Mouse (Mus musculus) natural killer cell, adult 2 months (primary cell): ENCODE data around the gene Gm49403.
"Not testable (repeated sequence)": the region's sequence is repeated elsewhere in the genome, so short reads cannot be mapped to it uniquely, and the experiment has no call there.

Experiments
- DNase-seq, 2 experiments: peaks; one replicate each; pipeline ENCODE4 v3.0.0; 2022; ENCODE audit warnings: low spot score in 2 of 2

Gene Gm49403

DNA sequence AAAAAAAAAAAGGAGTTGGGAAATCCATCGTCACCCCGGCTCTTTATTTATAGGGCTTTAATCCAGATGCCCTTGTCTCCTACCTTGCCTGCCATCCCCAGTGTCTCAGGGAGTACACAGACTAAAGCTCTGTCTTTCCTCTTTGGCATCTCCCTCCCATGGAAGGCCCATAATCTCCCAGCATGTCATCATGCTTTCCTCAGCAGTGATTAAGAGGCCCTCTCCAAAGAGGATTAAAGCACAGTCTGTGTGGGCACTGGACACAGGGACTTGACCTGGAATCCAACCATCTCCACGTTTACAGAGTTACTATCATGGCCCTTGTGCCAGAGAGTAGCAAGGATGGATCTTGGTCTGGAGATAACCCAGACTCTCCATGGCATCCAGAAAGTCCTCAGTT is at the start of gene Gm49403, which contains the start of gene Lbhd1:
Gene Gm49403, plus strand, starts transcription at position 315 of the 400 bp plus-strand sequence.
Gene Lbhd1, plus strand, starts transcription at position 117 of the 400 bp plus-strand sequence.
- DNase-seq: no peak

DNA sequence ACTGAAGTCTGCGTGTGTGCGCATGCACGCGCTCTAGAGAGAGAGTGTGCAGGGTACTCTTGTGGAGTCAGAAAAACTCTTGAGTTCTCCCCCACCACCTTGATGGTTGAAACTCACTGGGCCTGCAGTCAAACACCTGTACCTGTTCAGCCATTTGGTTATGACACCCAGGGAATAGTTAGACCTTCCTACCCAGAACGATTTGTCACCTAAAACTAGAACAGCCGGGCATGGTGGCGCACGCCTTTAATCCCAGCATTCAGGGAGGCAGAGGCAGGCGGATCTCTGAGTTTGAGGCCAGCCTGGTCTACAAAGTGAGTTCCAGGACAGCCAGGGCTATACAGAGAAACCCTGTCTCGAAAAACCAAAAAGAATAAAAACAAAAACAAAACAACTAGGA is 47.4 kb upstream of the Gm49403 start:
- DNase-seq: not testable (repeated sequence)

DNA sequence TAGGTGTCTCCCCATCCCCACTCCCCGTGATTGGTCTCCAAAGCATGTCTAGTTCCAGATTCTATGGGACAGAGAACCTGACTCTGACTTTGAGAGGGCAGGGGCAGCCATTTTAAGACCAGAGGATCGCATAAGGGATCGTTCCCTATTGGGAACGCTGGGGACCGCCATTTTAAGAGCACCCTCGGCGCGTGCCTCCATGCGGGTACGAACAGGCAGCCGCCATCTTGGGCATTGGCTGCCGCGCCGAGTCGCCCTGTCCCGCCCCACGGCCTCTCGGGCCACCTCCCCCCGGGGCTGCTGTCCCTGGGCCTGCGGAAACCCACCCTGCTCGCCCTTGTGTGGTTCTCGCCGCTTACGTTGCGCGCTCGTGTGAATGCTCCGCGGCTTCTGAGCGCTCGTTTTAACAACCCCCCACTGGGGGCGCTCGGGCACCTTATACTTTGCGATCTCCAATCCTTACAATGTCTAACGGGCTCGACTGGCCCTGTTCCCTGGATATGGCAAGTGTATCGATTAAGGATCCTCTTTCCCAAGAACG is 46.4 kb upstream of the Gm49403 start, which contains the start of gene Bscl2:
Gene Bscl2, plus strand, starts transcription at position 217 of the 541 bp plus-strand sequence.
- DNase-seq: peak; percentile 80 to 85

DNA sequence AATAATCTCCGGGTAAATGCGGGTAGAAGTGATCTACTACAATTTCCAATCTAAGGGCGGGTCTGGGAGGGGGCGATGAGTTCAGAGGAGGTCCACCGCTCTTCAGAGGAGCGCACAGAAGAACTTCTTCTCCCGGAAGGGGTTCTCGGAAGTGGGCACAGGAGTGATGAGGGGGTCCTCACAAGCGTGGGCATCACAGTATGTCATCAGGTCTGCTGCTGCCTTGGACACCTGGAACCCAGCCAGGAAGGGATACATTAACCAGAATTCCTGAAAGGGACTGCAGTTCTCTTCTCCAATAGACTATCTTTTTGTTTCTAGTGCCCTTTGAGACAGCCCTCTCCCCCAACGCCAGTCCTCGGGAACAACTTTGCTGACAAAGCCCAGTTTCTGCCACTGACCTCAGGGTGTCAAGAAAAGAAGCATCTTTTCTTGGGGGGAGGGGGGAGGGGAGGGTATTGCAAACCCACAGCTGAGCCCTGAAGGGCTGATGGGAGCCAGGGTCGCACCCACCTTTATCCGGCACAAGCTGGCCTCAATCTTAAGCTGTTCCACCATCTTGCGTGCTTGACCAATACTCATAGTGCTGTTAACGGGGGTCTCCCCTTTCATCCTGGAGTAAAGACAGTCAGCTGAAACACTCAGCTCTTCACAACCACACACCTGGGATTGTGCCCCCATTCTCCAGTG is 45.5 kb upstream of the Gm49403 start:
- DNase-seq: no peak

DNA sequence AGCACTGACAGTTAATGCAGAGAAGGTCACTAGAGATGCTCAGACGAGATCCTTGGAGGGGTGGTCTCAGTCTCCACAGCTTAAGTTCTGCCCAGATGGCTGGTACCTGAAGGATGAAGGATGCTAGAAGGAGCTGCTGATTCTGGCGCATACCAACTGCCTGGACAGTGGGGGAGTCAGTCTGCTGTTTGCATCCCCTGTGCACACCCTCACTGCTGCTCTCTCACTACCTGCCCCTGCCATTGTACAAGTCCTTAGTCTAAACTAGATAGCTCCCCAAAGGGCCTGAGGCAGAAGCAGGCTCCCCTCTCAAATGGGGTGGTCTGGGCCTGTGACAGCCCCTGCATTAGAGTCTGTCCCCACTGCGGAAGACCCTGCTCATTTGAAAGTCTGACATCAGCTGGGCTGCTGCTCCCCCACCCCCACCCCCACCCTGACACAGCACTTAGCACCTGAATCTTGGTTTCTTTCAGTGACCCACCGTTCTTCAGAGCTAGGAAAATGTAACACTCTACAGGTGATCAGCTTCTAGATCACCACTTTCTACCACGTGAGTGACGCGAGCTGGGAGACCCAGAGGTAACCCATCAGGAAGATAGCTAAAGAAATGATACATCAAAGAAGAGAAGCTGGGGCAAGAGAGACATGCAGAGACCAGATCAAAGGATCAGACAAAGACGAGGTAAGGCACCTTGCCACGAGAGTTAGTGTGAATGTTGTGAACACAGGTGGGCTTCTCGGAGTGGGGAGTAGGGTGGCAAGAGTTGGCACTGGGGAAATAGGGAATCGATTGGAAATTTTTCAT is 44.4 kb upstream of the Gm49403 start, which contains the start of gene Gng3:
Gene Gng3, minus strand, starts transcription at position 92 of the 805 bp plus-strand sequence.
- no peak for DNase-seq

DNA sequence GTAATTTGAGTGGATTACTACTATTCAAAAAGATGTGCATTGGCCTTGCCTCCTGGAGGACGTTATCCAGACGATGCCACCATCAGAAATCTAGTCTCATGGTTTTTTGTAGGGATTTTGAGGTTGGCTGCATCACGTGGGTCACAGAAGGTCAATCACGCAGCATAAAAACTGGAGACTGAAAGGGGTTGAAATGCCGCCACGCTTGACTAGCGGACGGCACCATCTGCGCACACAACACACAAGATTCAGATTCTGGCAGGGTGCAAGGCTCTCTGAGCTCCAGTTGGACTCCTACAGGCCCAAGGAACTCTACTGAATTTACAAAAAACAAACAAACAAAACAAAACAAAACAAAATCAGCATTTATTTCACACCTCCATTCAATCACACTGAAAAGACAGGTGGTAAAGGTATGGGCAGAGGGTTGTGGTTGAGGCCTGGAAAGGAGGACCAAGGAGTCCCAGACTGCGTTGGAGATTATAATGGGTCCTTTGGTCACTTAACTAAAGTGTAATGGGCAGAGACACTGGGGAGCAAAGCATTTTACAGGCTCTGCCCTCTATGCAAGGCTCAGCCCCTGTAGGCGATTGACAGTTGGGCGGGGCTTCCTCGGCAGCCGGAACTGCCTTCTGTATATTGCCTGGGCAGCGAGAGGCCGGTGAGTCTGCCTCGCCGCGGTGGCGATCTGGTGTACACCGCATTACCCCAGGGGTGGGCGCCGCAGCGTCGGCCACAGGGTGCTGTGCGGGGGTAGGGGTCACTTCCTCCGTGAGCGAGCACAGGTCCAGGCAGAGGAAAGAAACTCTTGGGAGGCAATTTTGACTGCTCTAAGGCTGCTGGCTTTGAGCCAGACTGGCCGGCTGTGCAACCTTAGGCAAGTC is 43.6 kb upstream of the Gm49403 start:
- peak; percentile 58 to 65 for DNase-seq

DNA sequence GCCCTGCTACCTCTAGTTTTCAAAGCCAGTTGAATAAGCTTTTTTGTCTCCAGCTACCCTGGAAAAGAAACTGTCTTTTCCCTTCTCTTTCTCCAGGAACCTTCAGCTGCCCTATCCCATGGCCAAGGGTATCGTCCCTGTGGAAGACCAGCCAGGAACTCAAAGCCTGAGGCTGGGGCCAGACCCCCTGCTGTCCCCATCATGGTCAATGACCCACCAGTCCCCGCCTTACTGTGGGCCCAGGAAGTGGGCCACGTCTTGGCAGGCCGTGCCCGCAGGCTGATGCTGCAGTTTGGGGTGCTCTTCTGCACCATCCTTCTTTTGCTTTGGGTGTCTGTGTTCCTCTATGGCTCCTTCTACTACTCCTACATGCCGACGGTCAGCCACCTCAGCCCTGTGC is 42.7 kb upstream of the Gm49403 start:
- no peak for DNase-seq

DNA sequence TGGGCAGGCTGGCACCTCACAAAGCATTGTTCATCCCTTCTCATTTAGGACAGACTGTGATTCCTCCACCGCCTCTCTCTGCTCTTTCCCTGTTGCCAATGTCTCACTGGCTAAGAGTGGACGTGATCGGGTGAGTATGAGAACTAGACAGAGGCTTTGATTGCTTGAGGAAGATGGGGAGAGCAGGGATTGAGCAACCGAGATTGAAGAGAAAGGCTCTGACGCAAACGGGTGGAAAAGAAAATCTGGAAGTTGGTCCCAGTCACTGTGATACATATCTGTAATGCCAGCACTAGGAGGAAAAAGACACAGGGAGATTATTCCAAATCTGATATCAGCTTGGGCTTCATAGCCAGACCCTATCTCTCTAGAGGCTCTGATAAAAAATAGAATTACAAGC is 40.8 kb upstream of the Gm49403 start:
- DNase-seq: no peak

DNA sequence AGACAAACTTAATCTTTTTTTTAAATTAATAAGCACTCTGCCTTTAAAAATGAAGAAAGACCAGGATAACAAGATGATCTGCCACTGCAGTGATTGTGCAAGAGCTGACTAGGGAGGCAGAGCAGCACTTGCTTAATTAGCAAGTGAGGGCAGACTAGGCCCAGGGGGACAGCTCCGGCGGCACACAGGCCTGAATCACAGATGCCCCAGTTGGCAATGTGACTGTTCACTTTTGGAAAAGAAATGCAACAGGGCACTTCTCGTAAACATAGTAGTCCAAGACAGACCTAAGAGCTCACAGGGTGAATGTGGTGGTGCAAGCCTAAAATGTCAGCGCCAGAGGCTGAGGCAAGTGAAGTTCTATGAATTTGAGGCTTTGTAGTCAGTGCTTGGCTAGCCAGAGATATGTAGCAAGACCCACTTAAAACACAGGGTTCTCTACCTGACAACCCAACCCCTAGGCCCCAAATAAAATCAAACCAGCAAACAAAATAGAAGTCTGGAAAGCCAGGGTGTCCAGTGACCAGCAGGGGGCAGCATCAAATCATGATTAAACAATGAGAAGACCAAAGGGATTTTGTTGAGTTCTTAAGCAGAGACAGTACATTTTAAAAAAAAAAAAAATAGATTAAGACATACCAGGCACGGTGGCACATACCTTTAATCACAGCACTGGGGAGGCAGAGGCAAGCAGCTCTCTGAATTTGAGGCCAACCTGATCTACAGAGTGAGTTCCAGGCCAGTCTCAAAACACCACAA is 39.2 kb upstream of the Gm49403 start:
- DNase-seq: peak; percentile 73 to 81

DNA sequence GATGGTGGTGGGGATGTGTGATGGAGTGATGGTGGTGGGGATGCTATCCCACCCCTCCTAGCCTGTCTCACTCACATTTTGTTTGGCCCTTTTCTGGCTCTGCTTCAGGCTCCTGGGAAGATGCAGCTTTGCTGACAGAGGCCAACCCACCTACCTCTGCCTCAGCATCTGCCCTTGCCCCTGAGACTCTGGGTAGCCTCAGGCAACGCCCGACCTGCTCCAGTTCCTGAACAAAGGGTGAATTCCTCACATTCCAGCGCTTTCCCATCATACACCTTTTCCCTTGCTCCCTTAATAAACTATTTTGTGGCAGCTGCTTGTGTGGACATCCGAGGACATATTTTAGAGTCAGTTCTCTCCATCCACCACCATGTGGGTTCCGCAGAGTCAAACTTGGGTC is 35.4 kb upstream of the Gm49403 start:
- no peak for DNase-seq

DNA sequence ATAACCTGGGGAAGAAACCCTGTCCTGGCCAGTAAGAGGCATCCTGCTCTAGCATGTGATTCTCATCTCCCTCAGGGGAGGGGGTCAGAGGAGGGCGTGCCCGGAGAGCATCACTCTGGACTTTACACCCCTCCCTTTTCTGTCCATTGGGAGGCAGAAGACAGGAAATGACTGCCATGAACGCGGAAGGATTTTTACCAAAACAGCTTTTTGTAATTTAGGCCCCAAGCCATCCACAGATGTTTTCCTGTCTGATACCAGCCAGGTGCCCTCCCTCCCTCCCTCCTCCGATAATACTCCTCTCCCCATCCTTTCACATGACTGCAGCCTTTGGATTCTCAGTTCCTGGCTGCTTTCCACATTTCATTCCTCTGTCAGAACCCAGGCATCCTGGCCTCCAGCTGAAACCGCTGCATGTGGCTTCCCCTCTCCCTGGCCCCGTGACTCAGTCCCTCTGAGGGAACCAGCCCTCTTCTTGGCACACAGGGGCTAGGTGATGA is 33.3 kb upstream of the Gm49403 start, which contains the start of gene Lrrn4cl:
Gene Lrrn4cl, plus strand, starts transcription at position 367 of the 500 bp plus-strand sequence.
- no peak for DNase-seq

DNA sequence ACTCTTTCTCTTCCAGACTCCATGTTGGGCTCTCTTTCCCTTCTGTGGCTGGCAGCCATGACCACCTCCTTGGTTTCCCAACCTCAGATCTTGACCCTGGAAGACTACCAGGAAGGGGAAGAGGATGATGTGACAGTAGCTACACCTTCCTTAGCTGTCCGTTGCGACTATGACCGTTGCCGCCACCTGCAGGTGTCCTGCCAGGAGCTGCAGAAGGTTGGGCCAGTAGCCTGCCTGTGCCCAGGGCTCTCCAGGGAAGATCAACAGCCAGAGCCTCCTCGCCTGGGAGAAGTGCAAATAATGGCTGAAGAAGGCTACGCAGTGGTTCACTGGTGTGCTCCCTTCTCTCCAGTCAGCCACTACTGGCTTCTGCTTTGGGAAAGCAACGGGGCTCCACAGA is 32.1 kb upstream of the Gm49403 start:
- DNase-seq: no peak

DNA sequence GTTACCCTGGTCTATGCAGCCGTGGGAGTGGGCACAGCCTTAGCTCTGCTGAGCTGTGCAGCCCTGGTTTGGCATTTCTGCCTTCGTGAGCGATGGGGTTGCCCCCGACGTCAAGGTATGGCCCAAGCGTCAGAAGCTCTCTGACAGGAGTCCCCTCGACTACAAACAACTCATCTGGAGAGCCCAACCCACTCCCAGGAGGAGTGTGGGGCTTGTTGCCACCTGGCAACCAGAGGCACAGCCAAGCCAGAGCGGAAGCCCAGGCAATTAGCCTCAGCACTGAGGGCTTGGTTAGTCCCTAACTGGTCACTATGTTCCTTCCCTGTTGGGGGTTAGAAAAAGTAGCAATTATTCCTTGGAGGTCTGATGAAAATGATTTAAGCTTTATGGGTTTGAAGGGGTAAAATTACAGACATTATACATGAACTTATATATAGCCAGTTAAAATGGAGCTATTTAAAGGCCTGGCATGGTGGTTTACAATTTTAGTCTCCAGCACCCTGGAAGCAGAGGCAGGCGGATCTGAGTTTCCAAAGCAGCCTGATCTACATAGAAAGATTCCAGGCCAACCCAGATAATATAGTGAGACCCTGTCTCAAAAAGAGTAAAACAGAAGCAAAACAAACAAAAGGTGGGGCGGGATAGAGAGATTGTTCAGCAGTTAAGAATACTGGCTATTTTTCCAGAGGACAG is 31.3 kb upstream of the Gm49403 start:
- DNase-seq: no peak

DNA sequence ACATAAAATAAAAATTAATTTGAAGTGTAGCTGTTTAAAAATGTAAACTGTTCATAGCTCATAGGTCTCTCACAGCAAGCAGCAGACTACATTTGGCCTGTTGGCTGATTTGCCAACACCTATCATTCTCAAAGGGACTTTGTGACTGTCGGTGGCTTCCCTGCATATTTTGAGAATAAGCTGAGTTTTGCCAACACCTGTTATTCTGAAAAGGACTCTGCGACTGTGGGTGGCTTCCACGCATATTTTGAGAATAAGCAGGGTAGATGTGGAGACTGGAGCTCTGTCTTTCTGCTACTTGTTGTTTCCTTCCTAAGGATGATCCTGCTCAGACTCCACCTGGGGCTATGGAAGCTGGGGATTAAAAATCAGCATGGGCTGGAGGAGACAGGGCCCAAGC is 30.6 kb upstream of the Gm49403 start:
- no peak for DNase-seq

DNA sequence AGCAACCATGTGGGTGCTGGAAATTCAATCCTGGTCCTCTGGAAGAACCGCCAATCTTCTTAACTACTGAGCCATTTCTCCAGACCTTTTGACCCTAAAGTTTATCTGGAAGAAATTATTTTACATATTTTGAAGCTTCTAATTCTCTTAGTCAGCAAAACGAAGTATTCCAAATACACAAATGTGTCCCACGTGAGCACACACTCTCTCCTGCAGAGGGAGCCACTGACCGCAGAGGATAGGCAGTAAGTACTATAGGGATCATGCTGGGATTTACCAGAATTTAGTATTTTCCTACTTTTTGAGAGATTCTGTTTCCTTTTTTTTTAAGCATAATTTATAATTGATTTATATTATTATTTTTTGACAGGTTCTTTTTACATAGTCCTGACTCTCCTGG is 26.0 kb upstream of the Gm49403 start:
- DNase-seq: no peak

DNA sequence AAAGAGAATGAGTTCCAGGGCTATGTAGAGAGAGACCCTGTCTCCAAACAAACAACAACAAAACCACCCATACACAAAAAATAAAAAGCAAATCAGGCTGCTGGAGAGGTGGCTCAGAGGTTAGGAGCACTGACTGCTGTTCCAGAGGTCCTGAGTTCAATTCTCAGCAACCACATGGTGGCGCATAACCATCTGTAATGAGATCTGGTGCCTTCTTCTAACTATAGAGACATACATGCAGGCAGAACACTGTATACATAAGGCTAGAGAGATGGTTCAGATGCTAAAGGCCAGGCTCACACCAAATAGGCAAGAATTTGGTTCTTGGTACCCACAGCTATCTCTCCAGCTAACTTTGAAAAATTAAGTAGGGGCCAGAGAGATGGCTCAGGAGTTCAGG is 24.7 kb upstream of the Gm49403 start:
- peak; percentile 33 to 44 for DNase-seq

DNA sequence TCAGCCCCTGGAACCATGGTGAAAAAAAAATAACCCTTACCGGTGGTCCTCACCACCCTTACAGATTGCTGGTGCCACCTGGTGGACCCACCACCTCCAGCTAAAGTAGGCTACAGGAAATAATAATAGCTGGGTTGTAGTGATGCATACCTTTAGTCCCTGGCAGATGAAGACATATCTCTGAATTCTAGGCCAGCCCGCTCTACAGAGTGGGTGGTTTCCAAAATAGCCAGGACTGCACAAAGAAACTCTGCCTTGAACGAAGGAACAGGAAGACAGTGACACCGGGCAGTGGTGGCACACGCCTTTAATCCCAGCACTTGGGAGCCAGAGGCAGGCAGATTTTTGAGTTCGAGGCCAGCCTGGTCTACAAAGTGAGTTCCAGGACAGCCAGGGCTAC is 19.5 kb upstream of the Gm49403 start:
- DNase-seq: no peak

DNA sequence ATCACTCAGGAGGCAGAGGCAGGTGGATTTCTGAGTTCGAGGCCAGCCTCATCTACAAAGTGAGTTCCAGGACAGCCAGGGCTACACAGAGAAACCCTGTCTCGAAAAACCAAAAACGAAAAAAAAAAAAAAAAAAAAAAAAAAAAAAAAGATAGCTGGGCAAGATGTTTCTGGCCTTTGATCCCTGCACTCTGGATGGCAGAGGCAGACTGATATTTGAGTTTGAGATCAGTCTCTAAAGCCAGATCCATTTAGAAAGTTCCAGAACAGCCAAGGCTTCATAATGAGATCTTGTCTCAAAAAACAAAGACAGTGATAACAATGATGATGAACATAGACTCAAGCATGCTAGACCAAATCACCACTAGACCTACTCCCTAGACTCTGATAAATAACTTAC is 13.3 kb upstream of the Gm49403 start:
- DNase-seq: not testable (repeated sequence)

DNA sequence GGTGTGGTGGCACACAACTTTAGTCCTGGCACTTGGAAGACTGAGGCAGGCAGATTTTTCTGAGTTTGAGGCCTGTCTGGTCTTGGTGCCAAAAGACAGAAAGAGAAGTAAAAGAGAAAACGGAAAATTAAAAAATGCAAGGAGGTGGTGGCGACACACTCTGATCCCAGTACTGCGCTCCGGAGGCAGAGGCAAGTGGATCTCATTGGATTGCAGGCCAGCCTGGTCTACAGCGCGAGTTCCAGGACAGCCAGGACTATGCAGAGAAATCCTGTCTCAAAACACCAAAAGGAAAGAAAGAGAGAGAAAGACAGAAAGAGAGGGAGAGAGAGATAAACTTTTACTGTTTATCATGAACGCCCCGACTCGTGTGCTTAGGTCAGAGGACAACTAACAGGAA is 12.9 kb upstream of the Gm49403 start:
- no peak for DNase-seq
